Mouse (Mus musculus): Measurements from ENCODE around the gene Trim61. TPM values are rescaled to one million over a fixed set of nuclear protein-coding genes. Genes with fewer than 3 reads are reported as not detected.

Trim61 gene
- total and polyA plus RNA-seq, 3 experiments: not detected

DNA sequence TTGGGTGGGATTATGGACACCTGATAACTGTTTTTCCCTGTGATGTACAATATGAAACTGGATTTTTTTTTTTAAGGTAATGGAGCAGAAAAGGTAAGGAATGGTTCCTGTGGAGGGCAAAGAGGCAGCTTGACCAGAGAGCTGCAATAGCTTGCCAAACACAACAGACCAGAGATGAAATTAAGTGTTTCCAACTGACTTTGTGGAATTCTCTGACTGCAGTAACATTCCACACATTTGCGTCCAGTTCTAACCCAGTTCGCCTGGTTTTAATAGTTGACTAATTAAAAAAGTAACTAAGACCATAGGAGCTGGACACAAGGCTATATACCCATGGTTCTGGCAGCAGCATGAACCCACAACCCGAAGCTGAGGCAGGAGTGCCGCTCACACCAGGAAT lies 11.5 kb upstream of the Trim61 start:
- TF ChIP-seq MEF2A (IDR thresholded peaks at IDR 0.05; ENCODE audit: extremely low read depth, insufficient replicate concordance, low read depth, low read length, poor library complexity, severe bottlenecking) (no peak), POLR2AphosphoS2 (IDR thresholded peaks at IDR 0.05; ENCODE audit: low read length) (no peak), MAFK (IDR thresholded peaks at IDR 0.05; ENCODE audit: borderline replicate concordance, low read depth, low read length) (no peak), TAL1 (IDR thresholded peaks at IDR 0.05; ENCODE audit: low read length) (no peak)
- H3K4me1 ChIP-seq (ENCODE audit: control insufficient read depth in 1 of 2, insufficient read depth in 2 of 2, low read length in 2 of 2): no peaks in the 10 kb centered on the region
- H3K27me3 ChIP-seq (ENCODE audit: control insufficient read depth in 1 of 2, insufficient read depth in 2 of 2, low read length in 2 of 2): no peaks in the 10 kb centered on the region
- H3K36me3 ChIP-seq (ENCODE audit: control insufficient read depth in 1 of 2, insufficient read depth in 2 of 2, low read length in 2 of 2): no peaks in the 10 kb centered on the region
- H3K4me3 ChIP-seq (ENCODE audit: control insufficient read depth in 1 of 2, insufficient read depth in 1 of 2, low read depth in 2 of 2, low read length in 2 of 2): no peak overlapping the region
- DNase-seq (ENCODE audit: low read depth, low spot score): no peak
- no peaks in the 10 kb centered on the region for H3K79me2 ChIP-seq (ENCODE audit: control insufficient read depth, insufficient read depth, low read length, poor library complexity)
- no peak overlapping the region for H3K9ac ChIP-seq (ENCODE audit: control insufficient read depth, low read depth, low read length, poor library complexity, severe bottlenecking)
- no peaks in the 10 kb centered on the region for H3K9me3 ChIP-seq (replicated peaks; ENCODE audit: insufficient read depth, low read length)
- H3K27ac ChIP-seq (ENCODE audit: control insufficient read depth, low read depth, low read length): no peak overlapping the region

DNA sequence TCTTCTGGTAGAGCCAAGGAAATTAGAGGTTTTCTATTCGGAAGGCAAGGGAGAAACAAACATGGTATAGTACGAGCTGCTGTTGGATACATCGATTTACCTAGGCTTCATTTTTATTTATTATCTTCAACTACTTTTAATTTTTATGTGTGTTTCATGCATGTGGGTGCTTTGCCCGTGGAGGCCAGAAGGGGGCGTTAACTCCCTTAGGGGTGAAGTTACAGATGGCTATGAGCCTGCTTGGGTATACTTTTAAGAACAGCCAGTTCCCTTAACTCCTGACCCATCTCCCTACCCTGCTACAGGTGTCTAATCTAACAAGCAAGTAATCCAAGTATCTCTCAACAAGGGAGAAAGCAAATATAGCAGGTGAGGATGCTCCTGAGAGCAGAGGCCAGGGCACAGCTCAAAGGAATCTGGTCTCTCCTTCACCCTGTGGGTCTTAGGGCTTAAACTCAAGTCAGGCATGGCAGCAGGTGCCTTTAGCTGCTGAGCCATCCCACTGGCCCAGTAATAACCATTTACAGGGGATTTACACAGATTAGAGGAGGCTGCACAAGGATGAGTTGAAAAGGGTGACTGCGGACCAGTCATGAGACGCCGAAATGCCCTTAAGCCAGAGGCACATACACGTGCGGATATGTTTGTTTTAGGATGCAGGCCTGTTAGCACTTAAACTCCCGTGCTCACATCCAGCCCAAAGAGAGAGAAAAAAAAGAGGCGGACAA lies 10.8 kb upstream of the Trim61 start:
- no peak overlapping the region for H3K27ac ChIP-seq (ENCODE audit: control insufficient read depth, low read depth, low read length)
- H3K4me1 ChIP-seq (ENCODE audit: control insufficient read depth in 1 of 2, insufficient read depth in 2 of 2, low read length in 2 of 2): no peaks in the 10 kb centered on the region
- H3K36me3 ChIP-seq (ENCODE audit: control insufficient read depth in 1 of 2, insufficient read depth in 2 of 2, low read length in 2 of 2): no peaks in the 10 kb centered on the region
- no peaks in the 10 kb centered on the region for H3K79me2 ChIP-seq (ENCODE audit: control insufficient read depth, insufficient read depth, low read length, poor library complexity)
- no peaks in the 10 kb centered on the region for H3K9me3 ChIP-seq (replicated peaks; ENCODE audit: insufficient read depth, low read length)
- TF ChIP-seq SIN3A (IDR thresholded peaks at IDR 0.05; ENCODE audit: low read length) (no peak), POLR2AphosphoS5 (IDR thresholded peaks at IDR 0.05; ENCODE audit: borderline replicate concordance, low read depth, low read length) (no peak), ZNF384 (IDR thresholded peaks at IDR 0.05; ENCODE audit: low read depth, low read length) (no peak), EP300 (IDR thresholded peaks at IDR 0.05; ENCODE audit: low read depth in 1 of 2, low read length in 2 of 2) (no peak), RCOR1 (IDR thresholded peaks at IDR 0.05; ENCODE audit: low read depth, low read length) (no peak), POLR2A (IDR thresholded peaks at IDR 0.05; ENCODE audit: control insufficient read depth in 1 of 2, insufficient read depth in 1 of 2, low read depth in 1 of 2, low read length in 2 of 2, poor library complexity in 1 of 2) (no peak), MEF2A (IDR thresholded peaks at IDR 0.05; ENCODE audit: extremely low read depth, insufficient replicate concordance, low read depth, low read length, poor library complexity, severe bottlenecking) (no peak), MAX (IDR thresholded peaks at IDR 0.05; ENCODE audit: low read length) (no peak), E2F4 (IDR thresholded peaks at IDR 0.05; ENCODE audit: borderline replicate concordance, low read depth, low read length) (no peak)
- no peak overlapping the region for H3K4me3 ChIP-seq (ENCODE audit: control insufficient read depth in 1 of 2, insufficient read depth in 1 of 2, low read depth in 2 of 2, low read length in 2 of 2)
- H3K27me3 ChIP-seq (ENCODE audit: control insufficient read depth in 1 of 2, insufficient read depth in 2 of 2, low read length in 2 of 2): no peaks in the 10 kb centered on the region
- DNase-seq (ENCODE audit: low read depth, low spot score): no peak
- H3K9ac ChIP-seq (ENCODE audit: control insufficient read depth, low read depth, low read length, poor library complexity, severe bottlenecking): no peak overlapping the region

DNA sequence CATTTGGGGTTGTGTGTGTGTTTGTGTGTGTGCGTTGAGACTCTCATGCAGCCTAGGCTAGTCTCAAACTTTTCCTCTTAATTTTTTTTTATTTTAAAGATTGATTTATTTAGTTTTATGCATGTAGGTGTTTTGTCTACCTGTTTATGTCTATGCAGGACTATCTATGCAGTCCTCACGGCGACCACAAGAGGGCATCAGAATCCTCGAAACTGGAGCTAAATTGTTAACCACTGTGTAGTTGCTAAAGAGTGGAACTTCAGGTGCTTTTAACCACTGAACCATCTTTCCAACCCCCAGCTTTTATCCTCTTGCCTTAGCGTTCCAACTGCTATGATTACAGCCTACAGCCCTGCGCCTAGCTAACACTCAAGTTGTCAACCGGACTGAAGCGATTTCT lies 4.2 kb upstream of the Trim61 start:
- H3K9me3 ChIP-seq (replicated peaks; ENCODE audit: insufficient read depth, low read length): no peaks in the 10 kb centered on the region
- H3K27me3 ChIP-seq (ENCODE audit: control insufficient read depth in 1 of 2, insufficient read depth in 2 of 2, low read length in 2 of 2): no peaks in the 10 kb centered on the region
- no peaks in the 10 kb centered on the region for H3K4me1 ChIP-seq (ENCODE audit: control insufficient read depth in 1 of 2, insufficient read depth in 2 of 2, low read length in 2 of 2)
- H3K9ac ChIP-seq (ENCODE audit: control insufficient read depth, low read depth, low read length, poor library complexity, severe bottlenecking): no peak overlapping the region
- H3K4me3 ChIP-seq (ENCODE audit: control insufficient read depth in 1 of 2, insufficient read depth in 1 of 2, low read depth in 2 of 2, low read length in 2 of 2): no peak overlapping the region
- peak; percentile 34 for DNase-seq (ENCODE audit: low read depth, low spot score)
- H3K36me3 ChIP-seq (ENCODE audit: control insufficient read depth in 1 of 2, insufficient read depth in 2 of 2, low read length in 2 of 2): no peaks in the 10 kb centered on the region
- H3K79me2 ChIP-seq (ENCODE audit: control insufficient read depth, insufficient read depth, low read length, poor library complexity): no peaks in the 10 kb centered on the region
- no peak overlapping the region for H3K27ac ChIP-seq (ENCODE audit: control insufficient read depth, low read depth, low read length)
- TF ChIP-seq ZC3H11A (IDR thresholded peaks at IDR 0.05; ENCODE audit: low read depth, low read length) (peak; percentile 45), GABPA (IDR thresholded peaks at IDR 0.05; ENCODE audit: low read depth, low read length) (no peak), ZMIZ1 (IDR thresholded peaks at IDR 0.05; ENCODE audit: low read depth, low read length) (no peak), E2F4 (IDR thresholded peaks at IDR 0.05; ENCODE audit: borderline replicate concordance, low read depth, low read length) (no peak), UBTF (IDR thresholded peaks at IDR 0.05; ENCODE audit: borderline replicate concordance, insufficient read depth, low read depth, low read length) (no peak), SIN3A (IDR thresholded peaks at IDR 0.05; ENCODE audit: low read length) (no peak), MAX (IDR thresholded peaks at IDR 0.05; ENCODE audit: low read length) (no peak), RAD21 (IDR thresholded peaks at IDR 0.05; ENCODE audit: low read depth, low read length) (peak; percentile 61), TCF12 (IDR thresholded peaks at IDR 0.05; ENCODE audit: low read depth, low read length) (no peak), CTCF (IDR thresholded peaks at IDR 0.05 in 2 of 3, conservative IDR thresholded peaks at IDR 0.05 in 1 of 3; ENCODE audit: control insufficient read depth in 1 of 3, insufficient read depth in 1 of 3, low read depth in 2 of 3, low read length in 3 of 3, poor library complexity in 1 of 3, severe bottlenecking in 1 of 3) (peak; percentile 52 to 67 (median 60)), BHLHE40 (IDR thresholded peaks at IDR 0.05; ENCODE audit: borderline replicate concordance, low read depth, low read length) (no peak), MYC (IDR thresholded peaks at IDR 0.05; ENCODE audit: low read depth, low read length) (no peak), ZKSCAN1 (IDR thresholded peaks at IDR 0.05; ENCODE audit: low read depth, low read length) (no peak), POLR2AphosphoS5 (IDR thresholded peaks at IDR 0.05; ENCODE audit: borderline replicate concordance, low read depth, low read length) (no peak), USF1 (IDR thresholded peaks at IDR 0.05; ENCODE audit: low read depth, low read length) (no peak), TBP (IDR thresholded peaks at IDR 0.05; ENCODE audit: low read depth, low read length) (no peak), SMC3 (IDR thresholded peaks at IDR 0.05; ENCODE audit: low read depth, low read length) (peak; percentile 75)
